Mouse (Mus musculus): ENCODE measurements around the gene Fbxl18. TPM values are rescaled to one million over a fixed set of nuclear protein-coding genes. Genes with fewer than 3 reads are reported as not detected.
A peak's percentile ranks its signal among the peaks of the same experiment; 100 is the strongest.

The Fbxl18 gene
- polyA plus RNA-seq (2012; rRNA removed) = 9.9 and 16.1 TPM in 2 replicates

- peak; percentile 68 for DNase-seq (ENCODE audit: low read depth, low spot score)
- WGBS = under 1% methylated on average over 40 of the region's 40 CpGs
Observed at GRCm38 (mm10) chr5:142894918-142895613, at the start of gene Fbxl18. Fbxl18 (minus strand) TSS chr5:142895421.

- no peak for DNase-seq (ENCODE audit: low read depth, low spot score)
- 61% methylated on average over 2 of the region's 2 CpGs for WGBS
Observed at GRCm38 (mm10) chr5:142940393-142940792, 45.2 kb upstream of the Fbxl18 start.

GRCm38 (mm10) chr5:142937956-142938727, 42.9 kb upstream of the Fbxl18 start:
- no peak for DNase-seq (ENCODE audit: low read depth, low spot score)
- WGBS = 38% methylated on average over 19 of the region's 19 CpGs

- WGBS = 3% methylated on average over 17 of the region's 17 CpGs
Observed at GRCm38 (mm10) chr5:142936336-142936719, 41.1 kb upstream of the Fbxl18 start.

DNA sequence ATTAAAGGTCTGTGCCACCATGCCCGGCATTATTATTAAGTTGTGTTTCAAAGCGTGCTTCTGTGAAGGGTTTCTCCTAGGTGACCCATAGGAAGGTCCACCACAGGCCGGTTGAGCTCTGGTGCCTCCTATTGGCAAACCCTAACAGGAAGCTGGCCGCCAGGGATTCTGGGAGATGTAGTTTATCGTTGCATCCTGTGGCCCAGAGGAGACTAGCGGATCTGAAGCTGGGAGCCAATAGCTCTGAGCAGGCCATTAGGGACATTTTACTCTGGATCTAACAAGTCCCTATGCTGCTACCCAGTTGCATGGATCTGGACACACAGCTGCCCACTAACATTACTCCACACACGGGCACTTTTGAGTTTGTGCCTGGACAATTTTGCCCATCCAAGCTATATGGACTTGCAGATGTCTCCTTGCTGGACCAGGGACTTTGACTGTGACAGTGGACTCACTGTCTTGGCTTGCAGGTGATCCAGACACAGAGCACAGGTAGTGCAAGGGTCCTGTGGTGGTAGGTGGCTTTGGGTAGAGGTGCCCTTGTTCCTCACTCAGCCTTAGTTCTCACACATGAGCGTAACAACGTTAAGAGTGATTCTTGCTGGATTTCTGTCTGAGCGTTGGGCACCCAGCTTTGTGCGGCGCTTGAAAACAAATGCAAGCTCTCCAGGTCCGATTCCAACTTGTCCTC, 40.6 kb upstream of the Fbxl18 start:
- 25% methylated on average over 13 of the region's 13 CpGs for WGBS
- no peak for DNase-seq (ENCODE audit: low read depth, low spot score)

More at GRCm38 (mm10) chr5:142936336-142936719, 41.1 kb upstream of the Fbxl18 start:
- DNase-seq (ENCODE audit: low read depth, low spot score) = no peak

DNA sequence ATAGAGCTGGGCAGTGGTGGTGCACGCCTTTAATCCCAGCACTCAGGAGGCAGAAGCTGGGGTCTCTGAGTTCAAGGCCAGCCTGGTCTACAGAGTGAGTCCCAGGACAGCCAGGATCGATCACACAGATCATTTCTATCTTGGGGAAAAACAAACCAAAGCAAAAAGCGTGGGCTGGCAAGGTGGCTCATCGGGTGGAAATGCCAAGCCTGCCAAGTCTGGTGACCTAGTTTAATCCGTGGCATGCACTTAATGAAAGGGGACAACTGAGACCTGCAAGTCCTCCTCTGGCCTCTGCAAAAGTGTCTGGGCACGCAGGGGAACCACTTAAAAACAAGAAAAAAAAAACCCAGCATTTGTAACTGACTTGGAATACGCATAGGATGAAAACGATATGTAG, 37.5 kb upstream of the Fbxl18 start:
- 62% methylated on average over 8 of the region's 8 CpGs for WGBS
- no peak for DNase-seq (ENCODE audit: low read depth, low spot score)

DNA sequence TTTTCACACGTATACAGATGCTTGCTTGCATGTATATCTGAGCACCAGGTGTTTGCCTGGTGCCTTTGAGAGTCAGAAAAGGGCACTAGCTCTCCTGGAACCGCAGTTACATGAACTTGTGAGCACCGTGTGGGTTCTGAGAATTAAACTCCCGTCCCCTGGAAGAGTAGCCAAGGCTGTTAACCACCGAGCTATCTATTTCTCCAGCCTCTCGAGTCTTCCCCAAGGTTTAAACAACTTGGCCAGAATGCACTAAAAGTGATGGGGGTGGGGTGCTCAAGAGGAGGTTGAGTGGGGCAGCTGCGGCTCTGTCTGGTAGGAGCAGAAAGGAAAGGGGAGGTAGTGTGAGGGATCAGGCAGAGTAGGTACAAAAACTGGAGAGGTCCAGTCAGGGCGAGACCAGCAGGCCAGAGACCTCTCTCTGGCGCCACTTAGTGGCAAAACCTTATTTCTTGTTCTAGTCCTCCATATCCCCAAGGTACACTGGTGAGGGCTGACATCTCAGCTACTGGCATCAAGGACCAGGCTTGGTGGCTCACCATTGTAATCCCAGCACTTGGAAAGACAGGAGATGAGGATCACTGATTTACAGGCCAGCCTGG, 37.0 kb upstream of the Fbxl18 start:
- 21% methylated on average over 9 of the region's 9 CpGs for WGBS
- no peak for DNase-seq (ENCODE audit: low read depth, low spot score)

DNA sequence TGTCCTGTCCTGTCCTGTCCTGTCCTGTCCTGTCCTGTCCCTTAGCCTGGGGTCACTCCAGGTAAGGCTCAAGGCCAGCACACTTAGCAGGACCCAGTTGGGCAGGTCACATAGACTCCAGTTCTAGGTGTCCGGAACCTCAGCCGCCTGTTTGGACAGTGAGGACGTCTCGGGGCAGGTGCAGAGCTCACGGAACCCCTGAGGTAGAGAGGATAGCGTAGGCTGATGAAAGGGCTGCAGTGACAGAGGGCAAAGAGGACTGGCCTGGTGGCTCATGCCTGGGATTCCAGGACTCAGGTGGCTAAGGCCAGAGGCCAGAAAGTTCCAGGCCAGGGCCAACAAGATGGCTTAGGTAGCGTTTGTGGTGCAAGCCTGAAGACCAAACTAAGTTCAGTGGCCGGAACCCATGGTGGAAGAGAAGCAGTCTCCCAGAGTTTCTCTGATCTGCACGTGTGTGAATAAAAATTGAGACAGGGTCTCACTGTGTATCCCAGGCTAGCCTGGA, 36.1 kb upstream of the Fbxl18 start:
- 92% methylated on average over 9 of the region's 9 CpGs for WGBS
- no peak for DNase-seq (ENCODE audit: low read depth, low spot score)

- DNase-seq (ENCODE audit: low read depth, low spot score) = no peak
- 14% methylated on average over 4 of the region's 4 CpGs for WGBS
Observed at GRCm38 (mm10) chr5:142929400-142929752, 34.2 kb upstream of the Fbxl18 start.

GRCm38 (mm10) chr5:142928749-142929399, 33.7 kb upstream of the Fbxl18 start:
- no peak for DNase-seq (ENCODE audit: low read depth, low spot score)
- WGBS = 3% methylated on average over 35 of the region's 35 CpGs

GRCm38 (mm10) chr5:142927341-142927930, 32.2 kb upstream of the Fbxl18 start:
- no peak for DNase-seq (ENCODE audit: low read depth, low spot score)
- whole genome bisulfite sequencing = 91% methylated on average over 12 of the region's 12 CpGs

- no peak for DNase-seq (ENCODE audit: low read depth, low spot score)
- 54% methylated on average over 3 of the region's 3 CpGs for WGBS
Observed at GRCm38 (mm10) chr5:142926940-142927228, 31.7 kb upstream of the Fbxl18 start.

DNA sequence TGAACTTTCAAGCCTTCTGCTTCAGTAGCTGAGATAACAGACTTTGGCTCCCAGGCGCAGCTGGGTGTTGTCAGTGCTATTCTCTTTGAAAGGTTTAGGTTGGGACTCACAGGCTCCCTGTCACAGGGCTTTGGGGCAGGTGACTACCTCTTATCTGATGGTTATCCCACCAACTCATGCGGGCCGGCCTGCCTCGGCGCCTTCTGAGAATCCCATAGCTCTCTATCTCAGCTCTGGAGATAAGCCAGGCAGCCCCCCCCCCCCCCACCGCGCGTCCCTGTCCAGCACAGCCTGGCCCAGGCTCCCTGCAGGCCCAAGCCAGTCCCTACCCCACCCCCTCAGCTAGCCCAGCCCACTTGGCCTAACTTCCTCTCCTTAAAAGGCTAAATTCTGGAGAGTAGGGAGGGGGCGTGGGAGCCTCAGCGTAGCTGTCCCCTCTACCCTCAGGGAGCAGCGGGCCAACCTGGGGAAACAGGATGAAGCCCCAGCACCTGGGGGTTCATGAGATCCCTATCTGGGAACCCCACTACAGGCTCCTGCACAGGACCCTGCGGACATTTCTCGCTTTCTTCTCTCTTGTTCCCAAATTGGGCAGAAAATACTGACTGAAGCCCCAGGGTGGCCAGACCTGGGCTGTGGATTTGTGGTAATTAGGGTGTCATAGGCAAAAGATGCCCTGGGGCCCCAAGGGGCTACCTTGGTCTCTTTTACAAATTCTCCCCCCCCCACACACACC, 31.2 kb upstream of the Fbxl18 start:
- DNase-seq (ENCODE audit: low read depth, low spot score) = no peak
- 52% methylated on average over 13 of the region's 13 CpGs for WGBS

DNA sequence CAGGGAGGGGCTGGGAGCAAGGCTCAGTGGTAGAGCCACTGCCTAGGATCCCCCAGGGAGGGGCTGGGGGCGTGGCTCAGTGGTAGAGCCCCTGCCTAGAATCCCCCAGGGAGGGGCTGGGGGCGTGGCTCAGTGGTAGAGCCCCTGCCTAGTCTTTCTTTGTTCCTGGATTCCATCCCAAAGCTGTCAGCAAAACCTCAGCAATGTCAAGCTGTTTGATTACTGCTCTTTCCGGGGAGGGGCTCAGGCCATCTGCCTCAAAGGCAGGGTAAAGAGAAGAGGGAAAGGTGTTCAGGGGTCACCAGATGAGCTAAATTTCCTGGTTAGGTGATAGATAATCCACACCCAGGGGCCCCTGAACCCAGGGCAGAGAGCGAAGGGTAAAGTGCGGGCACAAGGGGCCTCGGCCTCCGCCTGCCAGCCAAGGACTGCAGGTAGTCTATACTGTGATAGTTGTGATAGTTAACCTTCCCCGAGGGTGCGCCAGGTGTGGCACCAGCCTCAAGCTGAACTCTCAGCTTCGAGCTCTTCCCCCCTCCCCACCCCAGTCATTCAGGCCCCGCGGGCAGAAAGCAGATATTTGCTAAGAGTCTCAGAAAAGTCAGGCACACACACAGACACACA, 29.2 kb upstream of the Fbxl18 start:
- DNase-seq (ENCODE audit: low read depth, low spot score) = no peak

DNA sequence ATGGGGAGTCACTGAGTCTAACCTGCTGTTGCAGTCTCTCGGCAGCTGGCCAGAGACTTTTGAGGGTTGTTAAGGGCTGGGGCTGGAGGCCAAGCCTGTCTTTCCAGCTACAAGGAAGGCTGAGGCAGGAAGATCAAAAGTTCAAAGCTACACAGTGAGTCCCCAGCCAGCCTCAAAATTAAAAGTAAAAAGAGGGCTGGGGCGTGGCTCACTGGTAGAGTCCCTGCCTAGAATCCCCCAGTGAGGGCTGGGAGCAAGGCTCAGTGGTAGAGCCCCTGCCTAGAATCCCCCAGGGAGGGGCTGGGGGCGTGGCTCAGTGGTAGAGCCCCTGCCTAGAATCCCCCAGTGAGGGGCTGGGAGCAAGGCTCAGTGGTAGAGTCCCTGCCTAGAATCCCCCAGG, 28.6 kb upstream of the Fbxl18 start:
- DNase-seq (ENCODE audit: low read depth, low spot score) = no peak
- 45% methylated on average over 3 of the region's 3 CpGs for WGBS

More for the DNA sequence above, 29.2 kb upstream of the Fbxl18 start:
- 32% methylated on average over 12 of the region's 12 CpGs for WGBS

GRCm38 (mm10) chr5:142922251-142922650, 27.0 kb upstream of the Fbxl18 start:
- 30% methylated on average over 5 of the region's 5 CpGs for WGBS
- DNase-seq (ENCODE audit: low read depth, low spot score) = no peak

DNA sequence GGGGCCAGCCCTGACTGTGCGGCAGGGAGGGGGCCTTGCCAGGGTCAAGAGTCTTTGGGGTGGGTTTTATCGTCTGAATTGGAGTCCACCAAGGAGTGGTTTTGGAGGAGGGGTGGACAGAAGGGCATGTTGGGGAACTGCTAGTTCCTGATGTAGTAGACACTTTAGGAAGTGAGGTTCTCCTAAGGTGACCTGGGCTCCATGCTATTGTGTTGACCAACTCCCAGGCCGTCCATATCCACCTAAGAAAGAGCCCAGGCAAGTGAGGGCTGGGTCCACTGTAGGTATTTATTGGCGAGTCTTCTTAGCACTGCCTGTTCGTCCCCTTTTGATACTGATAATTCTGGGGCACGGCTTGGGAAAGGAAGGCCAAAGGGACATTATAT, 25.8 kb upstream of the Fbxl18 start:
- DNase-seq (ENCODE audit: low read depth, low spot score) = no peak
- WGBS = 12% methylated on average over 6 of the region's 6 CpGs

GRCm38 (mm10) chr5:142920311-142921073, 25.3 kb upstream of the Fbxl18 start:
- WGBS = 7% methylated on average over 8 of the region's 8 CpGs
- no peak for DNase-seq (ENCODE audit: low read depth, low spot score)
